Mouse (Mus musculus): ENCODE measurements around the gene Npat. TPM values are rescaled to one million over a fixed set of nuclear protein-coding genes. Genes with fewer than 3 reads are reported as not detected.

The Npat gene
- polyA plus RNA-seq, 1 experiment, result 1.1 TPM

- WGBS, result 13% methylated on average over 12 of the region's 12 CpGs
- peak; percentile 14 for DNase-seq (ENCODE audit: low read depth, low spot score)
Measured at GRCm38 (mm10) chr9:53609306-53609967, 72.6 kb downstream of the Npat start.

- WGBS, result 1% methylated on average over 52 of the region's 52 CpGs
Measured at GRCm38 (mm10) chr9:53609968-53610781, 73.3 kb downstream of the Npat start, which contains the start of gene Acat1. TSS of gene Acat1 (minus strand) at chr9:53610382.

GRCm38 (mm10) chr9:53614286-53614685 lies 77.4 kb downstream of the Npat start:
- DNase-seq (ENCODE audit: low read depth, low spot score), result no peak
- 74% methylated on average over 4 of the region's 4 CpGs for WGBS

More at GRCm38 (mm10) chr9:53609968-53610781, 73.3 kb downstream of the Npat start, which contains the start of gene Acat1:
- DNase-seq (ENCODE audit: low read depth, low spot score), result peak; percentile 59

GRCm38 (mm10) chr9:53615246-53615645 lies 78.4 kb downstream of the Npat start:
- 77% methylated on average over 8 of the region's 8 CpGs for WGBS

More at GRCm38 (mm10) chr9:53615246-53615645, 78.4 kb downstream of the Npat start:
- DNase-seq (ENCODE audit: low read depth, low spot score), result no peak

Other genes with a start within 250 kb of the Npat start
- gene Exph5, start 235.4 kb upstream of the Npat start, polyA plus RNA-seq (2012; rRNA removed), result 2.6 and 7.5 TPM in 2 replicates
- gene Kdelc2, start 153.0 kb upstream of the Npat start, polyA plus RNA-seq (2012; rRNA removed), result 2.6 and 3.6 TPM in 2 replicates
- 0.12 TPM in 1 of 2 replicates, not detected in the other for gene 4930550C14Rik, start 134.7 kb upstream of the Npat start, polyA plus RNA-seq (2012; rRNA removed)
- gene Atm, start 307 bp upstream of the Npat start, polyA plus RNA-seq (2012; rRNA removed), result 0.84 and 1.9 TPM in 2 replicates
- 27.9 and 32.8 TPM in 2 replicates for gene Acat1, start 73.3 kb downstream of the Npat start, polyA plus RNA-seq (2012; rRNA removed)
- gene Cul5, start 133.0 kb downstream of the Npat start, polyA plus RNA-seq (2012; rRNA removed), result 2.3 and 3.4 TPM in 2 replicates
- 0.07 and 0.23 TPM in 2 replicates for gene Rab39, start 169.2 kb downstream of the Npat start, polyA plus RNA-seq (2012; rRNA removed)
- 56.0 and 73.4 TPM in 2 replicates for gene Slc35f2, start 234.5 kb downstream of the Npat start, polyA plus RNA-seq (2012; rRNA removed)

Measured in large intestine, adult 2 months (tissue).